Mouse (Mus musculus): ENCODE measurements around the gene Xpo5. TPM values are rescaled to one million over a fixed set of nuclear protein-coding genes. Genes with fewer than 3 reads are reported as not detected.

The Xpo5 gene
- total RNA-seq, 2 experiments from 2014 or later = 72.0 to 74.6 TPM

DNA sequence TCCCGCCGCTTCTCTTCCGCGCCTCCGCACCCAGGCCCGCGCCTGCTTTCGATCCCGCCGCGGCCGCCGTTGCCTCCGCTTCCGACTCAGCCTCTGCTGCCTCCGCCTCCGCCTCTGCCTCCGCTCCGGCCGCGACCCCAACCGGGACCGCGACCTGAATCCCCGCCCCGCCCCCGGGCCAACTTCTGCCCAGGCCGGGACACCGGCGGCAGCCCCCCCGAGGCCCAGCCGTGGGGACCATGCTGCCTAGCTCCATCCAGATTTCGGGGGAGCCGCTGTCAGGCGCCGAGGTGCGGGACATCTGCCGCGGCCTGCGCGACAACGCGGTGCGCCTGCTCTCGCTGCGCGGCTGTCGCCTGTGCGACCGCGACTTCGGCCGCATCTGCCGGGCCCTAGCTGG, 51.5 kb downstream of the Xpo5 start:
- peak; percentile 27 to 38 for DNase-seq (ENCODE audit: low spot score in 2 of 2)

DNA sequence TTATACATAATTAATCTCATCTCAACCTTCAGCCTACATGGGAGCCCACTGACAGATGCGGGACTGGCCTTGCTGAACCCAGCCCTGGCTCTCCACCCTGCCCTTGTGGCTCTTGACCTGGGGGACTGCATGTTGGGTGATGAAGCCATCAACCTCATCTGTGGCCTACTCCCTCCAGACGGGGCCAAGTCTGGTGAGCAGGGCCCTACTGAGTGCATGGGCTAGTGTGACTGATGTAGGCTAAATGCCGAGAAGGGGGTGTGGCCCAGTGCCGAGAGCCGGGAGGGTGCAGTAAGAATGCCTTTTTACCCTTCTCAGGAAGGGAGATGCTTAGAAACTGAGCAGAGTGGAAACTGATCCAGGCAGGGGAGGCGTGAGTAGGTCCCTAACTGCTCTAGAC, 52.6 kb downstream of the Xpo5 start:
- DNase-seq (ENCODE audit: low spot score in 2 of 2) = no peak

DNA sequence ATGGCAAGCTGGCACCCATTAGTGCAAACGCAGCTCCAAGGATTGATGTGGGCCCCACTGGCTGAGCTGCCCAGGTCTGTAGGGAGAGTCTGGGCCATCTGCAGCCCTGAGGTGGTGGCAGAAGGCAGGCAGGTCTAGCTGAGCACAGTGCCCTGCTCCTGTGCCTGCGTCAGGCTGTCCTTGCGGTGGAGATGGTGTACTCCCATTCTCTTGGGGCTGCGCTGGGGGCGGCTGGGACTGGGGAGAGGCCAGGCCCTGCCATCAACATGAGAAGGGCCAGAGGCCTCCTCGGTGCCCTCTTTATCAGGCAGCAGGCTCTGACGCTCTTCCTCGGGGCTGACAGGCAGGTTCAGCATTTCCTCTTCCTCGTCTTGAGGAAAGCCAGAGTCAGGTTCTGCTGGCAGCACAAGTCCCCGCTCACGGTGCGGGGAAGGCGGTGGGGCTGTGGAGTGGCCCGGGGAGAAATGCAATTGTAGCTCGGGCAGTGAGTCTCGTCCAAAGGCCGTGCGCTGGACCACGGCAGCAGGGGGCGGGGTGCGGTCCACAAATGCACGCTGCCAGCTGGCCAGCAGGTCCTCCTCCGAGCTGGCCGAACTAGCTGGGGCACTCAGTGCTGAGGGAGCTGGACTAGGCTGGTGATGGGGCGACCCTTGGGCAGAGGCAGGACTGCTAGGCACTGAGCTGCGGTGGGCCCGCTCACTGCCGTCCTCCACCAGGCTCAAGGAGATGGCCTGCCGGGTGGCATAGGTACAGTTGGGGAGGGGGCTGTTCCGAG, 55.9 kb downstream of the Xpo5 start:
- DNase-seq (ENCODE audit: low spot score in 2 of 2) = no peak

DNA sequence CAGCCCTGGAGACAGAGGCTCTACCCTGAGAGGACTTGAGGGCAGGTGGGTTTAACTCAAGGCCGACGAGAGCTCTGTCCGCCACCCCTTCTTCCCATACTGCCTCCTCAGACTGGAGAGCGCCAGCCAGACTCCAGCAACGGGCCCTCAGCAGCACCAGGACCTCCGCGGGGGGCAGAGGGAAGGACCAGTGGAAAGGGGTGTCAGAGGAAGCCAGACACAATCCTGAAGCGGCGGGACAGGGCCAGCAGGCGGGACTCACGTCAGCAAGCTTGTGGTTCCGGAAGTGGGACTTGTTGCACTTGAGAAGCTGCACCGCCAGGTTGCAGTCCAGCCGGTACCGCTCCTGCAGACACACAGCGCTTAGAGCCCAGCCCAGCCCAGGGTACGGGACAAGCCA, 57.1 kb downstream of the Xpo5 start:
- DNase-seq (ENCODE audit: low spot score in 2 of 2) = no peak

DNA sequence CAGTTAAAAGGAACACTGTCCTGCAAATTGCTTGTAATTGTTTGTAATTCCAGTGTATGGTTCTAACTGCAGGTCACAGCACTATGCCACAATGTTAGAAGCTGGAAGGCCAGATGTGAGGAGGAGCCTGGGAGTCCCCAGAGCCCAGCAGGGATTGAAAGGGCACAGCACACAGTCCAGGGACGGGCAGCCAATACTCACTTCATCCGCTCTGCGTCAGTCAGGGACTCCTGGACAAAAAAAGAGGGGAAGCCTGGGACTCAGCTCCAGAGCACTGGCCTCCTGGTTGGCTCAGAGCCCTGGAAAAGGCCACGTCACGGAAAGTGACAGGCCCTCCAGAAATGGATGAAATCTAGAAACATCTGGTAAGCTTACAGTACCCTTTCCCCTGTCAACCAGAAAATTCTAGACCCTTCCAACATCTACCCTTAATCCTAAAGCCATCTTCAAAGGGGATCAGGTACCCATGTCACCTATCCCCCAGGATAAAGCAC, 59.7 kb downstream of the Xpo5 start:
- DNase-seq (ENCODE audit: low spot score in 2 of 2) = no peak

DNA sequence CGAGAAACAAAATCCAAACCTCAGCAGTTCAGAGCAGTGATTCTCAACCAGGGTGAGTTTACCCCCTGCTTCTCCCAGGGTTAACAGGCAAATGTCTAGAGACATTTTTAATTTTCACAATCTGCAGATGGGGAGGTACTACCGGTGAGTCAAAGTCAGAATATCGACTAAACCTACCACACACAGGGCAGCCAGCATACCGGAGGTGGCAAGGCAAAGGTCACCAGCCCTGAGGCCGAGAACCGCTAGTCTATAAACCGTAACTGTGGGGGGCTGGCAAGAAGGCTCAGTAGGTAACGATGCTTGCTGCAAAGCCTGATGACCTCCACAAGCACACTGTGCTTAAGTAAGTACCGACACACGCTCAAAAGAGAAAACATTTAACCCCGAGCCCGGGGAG, 62.9 kb downstream of the Xpo5 start:
- DNase-seq (ENCODE audit: low spot score in 2 of 2) = no peak

DNA sequence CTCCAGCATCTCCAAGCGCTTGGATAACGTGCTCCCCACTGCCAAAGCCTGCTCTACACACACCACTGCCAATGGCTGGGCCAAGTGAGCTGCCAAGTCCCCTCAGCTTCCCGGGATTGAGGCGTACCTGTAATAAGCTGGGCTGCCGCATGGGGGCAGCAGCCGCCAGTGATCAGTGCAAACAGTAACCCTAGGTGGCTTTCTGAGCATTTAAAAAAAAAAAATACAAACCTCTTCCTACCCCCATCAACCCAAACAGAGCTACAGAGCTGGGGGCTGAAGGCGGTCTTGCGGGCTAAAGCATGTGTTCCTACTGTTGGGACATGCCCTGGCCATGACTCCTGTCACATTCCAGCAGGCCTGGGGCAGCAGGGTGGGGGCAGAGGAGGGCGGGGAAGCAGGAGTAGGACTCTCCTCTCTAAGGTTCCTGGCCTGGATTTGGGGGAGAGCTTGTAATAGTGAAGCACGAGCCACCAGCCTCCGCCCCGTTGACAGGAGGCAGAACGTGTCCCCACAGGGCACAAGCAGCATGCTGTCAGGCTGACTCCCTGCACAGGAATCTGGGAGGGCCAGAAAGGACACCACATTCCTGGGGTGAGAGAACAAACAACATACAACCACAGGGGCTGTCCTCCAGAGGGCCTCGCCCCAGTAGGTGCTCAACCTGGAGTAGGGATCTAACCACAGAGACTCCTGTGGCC, 63.5 kb downstream of the Xpo5 start:
- DNase-seq (ENCODE audit: low spot score in 2 of 2) = peak; percentile 65 to 70

DNA sequence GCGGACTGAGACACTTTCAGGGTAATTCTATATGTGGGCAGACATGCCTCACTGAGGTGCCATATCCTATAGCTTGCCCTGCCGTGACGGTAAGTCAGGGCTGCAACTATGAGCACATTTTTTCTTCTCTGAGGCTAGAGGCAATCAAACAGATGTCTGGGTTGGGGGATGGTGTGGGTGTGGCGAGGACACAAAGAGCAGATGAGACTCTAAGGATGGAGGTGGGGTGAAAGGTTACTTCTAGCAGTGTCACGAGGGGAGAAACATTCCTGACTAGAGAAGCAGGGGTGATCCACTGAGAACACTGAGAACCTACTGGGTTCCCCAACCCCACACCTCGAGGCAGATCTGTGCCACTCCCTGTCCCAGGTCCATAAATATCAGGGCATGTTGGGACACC, 64.4 kb downstream of the Xpo5 start:
- no peak for DNase-seq (ENCODE audit: low spot score in 2 of 2)

DNA sequence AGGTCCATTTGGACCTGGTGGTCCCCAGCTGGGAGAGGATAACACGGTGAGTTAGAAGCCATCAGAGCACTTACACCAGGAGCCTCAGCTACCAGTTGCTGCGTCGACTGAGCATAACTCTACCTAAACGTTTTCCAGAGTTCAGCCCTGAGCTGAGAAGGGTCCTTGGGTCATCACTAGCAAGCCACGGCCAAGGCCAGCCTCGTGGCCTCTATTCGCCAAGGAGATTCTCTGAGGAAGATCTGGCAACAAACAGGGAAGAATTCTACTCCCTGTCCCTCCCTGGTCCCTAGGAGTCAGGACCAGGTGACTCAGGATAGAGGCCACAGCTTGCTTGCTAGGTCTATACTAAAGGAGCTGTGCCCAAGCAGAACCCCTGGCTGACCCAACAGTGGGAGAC, 64.9 kb downstream of the Xpo5 start:
- DNase-seq (ENCODE audit: low spot score in 2 of 2) = no peak

DNA sequence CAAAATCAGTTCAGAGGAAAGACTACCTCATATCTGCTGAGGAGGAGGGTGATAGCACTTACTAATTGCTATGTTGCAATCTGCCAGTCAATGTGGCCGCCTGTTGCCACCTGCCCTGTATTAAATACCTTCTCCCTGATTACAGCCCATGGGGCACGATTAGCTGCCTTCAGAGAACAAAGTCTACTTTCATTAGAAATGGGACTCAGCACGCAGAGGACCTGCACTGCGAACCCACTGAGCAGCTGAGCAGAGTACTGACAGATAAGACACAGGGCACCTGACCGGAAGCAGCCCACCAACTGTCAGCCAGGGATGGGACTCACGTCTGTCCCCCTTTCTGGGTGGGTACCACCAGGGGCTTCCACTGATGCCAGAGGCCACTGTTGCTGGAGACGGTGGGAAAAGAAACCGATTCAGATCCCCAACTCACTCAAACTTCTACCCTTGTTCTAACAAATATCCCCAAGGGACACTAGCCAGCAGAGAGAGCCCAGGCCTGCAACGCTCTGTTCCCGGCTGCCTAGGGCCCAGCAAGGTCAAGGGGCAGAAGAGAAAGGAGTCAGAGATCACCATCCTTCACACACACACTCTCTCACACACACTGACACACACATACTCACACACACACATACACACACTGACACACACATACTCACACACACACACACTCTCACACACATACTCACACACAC, 65.6 kb downstream of the Xpo5 start:
- DNase-seq (ENCODE audit: low spot score in 2 of 2) = no peak

DNA sequence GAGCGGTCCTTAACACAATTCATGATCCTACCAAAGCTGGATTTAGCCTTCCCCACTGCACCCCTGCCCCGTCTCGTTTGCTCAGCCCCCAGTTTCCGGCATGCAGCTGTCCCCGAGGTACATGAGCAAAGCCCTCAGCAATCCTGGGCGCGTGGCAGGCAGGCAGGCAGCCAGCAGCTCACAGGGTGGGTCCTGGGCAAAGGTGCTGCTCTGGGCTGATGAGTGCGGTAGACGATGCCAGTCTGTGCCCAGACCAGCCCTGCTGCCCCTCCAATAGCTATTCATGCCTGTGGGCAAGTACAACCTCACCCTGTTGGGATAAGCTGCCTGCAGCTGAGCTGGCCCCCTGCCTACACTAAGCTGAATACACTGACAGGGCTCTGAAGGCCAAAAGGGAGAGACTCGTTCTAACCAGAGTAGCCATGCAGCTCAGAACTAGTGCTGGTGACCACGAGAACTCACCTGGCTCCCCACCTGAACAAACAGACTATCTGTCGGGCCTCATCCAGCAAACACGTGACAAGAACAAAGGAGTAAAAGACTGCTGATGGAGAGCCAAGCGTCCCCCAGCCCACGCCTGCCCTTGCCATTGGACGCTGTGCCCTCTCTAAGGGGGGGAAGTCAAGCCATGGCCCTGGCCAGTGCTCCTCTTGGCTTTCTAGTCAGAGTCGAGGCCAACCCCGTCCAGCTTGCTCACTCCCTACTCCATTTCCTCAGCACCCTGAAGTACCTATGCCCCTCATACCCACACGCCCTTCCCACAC, 67.4 kb downstream of the Xpo5 start:
- no peak for DNase-seq (ENCODE audit: low spot score in 2 of 2)

DNA sequence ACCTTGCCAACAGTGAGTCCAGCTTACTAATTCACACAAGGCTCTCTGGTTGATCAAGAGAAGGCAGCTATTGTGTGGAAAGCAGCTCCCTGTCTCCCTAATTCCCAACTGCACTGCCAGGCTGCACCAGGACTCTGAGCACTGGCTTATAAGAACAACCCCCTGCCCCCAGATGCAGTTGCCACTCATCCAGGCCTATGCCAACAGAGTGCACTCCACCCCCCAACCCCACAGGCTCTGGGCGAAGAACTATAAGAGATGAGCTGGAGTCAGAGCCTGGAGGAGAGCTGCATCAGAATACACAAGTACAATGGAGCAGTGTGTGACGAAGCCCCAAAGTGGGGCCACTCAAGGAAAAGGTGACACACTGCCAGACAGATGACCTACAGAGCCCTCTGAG, 69.5 kb downstream of the Xpo5 start:
- DNase-seq (ENCODE audit: low spot score in 2 of 2) = no peak

DNA sequence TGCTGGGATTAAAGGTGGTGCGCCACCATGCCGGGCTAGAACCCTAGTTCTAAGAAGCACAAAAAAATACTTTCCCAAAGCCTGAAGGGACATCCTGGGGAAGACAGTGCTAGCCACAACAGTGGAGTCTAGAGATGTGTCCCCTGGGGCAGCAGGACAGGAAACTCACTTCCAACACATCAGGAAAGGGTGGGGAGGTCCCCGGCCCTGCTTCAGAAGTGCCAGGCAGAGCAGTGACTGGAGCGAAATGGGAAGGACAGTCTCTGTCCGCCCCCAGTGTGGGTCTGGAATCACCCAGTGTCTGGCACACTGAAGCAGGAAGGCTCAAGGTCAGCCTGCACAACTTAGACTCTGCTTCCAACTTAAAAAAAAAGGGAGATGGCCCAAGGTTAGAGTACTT, 70.1 kb downstream of the Xpo5 start:
- DNase-seq (ENCODE audit: low spot score in 2 of 2) = no peak

DNA sequence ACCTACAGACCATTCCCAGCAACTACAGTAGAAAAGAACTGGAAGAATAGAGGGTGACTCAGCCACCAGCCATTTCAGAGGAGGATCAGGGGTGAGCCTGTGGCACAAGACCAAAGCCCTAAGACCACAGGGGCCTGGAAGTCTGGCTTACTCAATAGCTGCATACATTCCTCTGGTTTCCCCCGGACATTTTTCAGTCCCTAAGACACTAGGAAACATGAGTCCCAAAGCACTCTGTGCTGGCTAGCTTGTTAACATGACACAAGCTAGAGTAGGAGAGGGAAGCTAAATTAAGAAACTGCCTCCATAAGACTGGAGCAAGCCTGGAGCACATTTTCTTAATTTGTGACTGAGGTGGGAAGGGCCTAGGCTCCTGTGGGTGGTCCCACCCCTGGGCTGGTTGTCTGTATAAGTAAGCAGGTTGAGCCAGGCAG, 71.2 kb downstream of the Xpo5 start:
- no peak for DNase-seq (ENCODE audit: low spot score in 2 of 2)

DNA sequence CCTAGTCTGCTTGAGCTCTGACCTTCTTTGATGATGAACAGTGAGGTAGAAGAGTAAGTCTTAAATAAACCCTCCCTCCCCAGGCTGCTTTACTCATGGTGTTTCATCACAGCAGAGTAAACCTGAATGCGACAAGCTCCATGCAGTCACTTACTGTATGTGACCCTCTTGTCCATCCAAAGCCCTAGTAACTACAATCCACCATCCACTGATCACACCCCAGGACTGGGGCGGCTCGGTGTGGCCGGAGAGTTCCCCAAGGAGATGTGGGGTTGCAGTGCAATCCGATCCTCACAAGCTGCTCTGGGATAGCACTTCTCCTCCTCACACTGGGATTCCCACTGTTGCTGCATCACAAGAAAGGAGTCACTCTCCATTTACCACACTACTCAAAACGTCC, 71.9 kb downstream of the Xpo5 start:
- DNase-seq (ENCODE audit: low spot score in 2 of 2) = no peak

DNA sequence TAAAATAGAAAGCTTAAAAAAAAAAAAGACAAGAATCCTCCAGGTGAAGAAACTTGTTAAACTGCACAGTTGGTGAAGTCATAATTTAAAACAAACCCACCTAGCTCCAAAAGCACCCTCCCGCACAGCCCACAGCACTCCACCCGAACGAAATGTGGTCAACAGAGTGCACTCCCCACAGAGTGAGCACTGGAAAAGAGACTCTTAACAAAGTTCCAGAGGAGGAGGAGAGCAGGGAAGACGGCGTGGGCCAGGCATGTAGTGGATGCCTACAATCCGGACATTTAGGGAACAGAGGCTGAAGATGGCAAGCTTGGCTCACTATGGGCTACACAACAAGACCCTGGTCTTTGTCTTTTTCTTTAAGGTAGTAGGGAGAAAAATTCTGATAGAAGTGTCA, 72.5 kb downstream of the Xpo5 start:
- DNase-seq (ENCODE audit: low spot score in 2 of 2) = no peak

DNA sequence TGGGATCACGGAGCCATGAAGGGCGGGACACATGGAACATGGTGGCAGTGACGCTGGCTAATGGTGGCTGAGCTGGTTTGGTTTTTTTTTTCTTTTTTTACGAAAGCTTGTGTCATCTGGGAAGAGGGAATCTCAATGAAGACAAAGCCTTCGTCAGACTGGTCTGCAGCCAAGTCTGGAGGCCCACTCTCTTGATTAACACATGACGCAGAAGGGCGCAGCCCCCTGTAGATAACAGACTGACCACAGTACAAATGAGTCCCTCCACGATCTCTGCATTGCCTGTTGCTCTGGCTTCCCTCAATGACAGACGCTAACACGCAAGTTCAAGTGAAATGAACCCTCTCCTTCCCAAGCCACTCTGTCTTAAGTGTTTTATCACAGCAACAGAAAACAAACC, 72.9 kb downstream of the Xpo5 start:
- no peak for DNase-seq (ENCODE audit: low spot score in 2 of 2)

DNA sequence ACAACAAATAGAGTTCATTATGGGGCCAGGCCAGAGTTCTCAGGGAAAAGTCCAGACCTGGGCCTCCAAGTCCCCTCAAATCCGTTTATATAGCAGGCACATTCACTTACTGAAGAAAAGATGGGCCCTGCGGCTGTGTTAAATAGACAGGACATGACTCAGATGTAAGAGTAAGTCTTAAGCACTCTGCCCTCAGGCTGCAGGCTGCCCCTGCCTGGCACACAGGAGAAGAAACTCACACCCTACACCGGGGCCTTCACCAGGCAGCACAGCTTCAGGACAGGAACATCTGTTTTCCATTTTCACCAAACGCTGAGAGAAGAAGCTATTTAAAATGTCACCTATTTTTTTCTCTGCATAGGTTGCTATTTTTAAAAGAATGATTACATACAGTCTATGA, 75.0 kb downstream of the Xpo5 start:
- no peak for DNase-seq (ENCODE audit: low spot score in 2 of 2)

DNA sequence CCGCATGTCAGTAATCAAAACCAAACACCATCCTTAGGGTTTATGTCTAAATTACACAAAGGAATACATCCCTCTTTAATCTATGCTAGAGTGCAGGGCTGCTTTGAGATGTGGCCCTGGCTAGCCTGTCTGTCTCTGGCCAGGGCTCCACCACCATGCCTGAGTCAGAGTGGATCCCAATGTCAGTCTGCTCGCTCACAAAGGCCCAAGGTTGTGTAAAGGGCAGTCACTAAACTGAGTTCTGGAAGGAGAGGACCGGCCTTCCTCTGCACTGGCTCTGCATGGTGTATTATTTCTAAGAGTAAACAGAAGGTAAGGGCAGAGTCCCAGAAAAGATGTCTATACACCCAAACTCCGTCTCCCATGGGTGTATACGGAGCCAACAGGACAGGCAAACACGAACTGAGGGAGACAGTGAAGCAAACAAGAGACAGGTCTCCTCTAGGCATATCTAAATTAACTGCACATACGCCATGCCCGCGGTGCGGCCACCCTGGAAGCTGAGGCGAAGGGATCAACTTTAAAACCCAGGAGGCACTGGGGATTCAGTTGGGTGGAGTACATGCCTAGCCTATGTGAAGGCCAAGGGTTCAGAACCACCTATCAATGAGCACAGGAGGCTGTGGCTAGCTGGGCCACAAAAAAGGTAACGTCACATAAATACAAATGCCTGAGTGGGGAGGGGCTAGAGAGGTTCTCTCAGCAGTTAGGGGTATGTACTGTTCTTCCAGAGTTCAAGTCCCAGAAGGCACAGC, 75.6 kb downstream of the Xpo5 start:
- no peak for DNase-seq (ENCODE audit: low spot score in 2 of 2)

DNA sequence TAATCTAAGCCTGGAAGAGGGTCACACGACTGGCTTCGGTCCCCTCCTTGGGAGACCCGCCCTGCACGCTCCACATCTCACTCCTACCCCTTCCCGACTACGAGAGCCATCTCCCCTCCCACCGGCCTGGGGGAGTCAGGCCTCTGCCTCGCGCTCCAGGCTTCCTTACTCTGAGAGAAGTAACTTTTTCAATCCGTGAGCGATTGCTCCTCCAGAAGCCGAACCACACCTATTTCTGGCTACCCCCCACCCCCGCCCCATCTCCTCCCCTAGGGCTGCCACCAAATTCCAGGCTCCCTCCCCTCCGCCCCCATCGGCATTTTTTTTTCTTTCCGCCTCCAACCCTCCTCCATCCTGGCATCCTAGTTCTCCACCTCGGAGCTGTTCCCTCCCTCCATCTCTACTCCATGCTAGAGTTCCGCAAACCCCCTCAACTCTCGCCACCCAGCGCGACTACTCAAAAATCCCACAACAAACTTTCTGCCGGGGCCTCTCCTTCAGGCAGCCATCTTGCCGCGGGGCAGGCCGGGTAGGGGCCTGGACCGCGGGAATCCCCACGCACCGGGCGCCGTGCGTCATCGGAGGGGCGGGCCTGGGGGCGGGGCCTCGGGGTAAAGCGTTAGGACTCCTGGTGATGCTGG, 80.0 kb downstream of the Xpo5 start, which contains the start of gene Tjap1:
Gene Tjap1 (minus strand): TSS at position 544 of the 641 bp plus-strand sequence.
- peak; percentile 82 to 85 for DNase-seq (ENCODE audit: low spot score in 2 of 2)

All from adrenal gland, postnatal 4 days (tissue).